Mouse (Mus musculus): ENCODE measurements around the gene Abat. TPM values are rescaled to one million over a fixed set of nuclear protein-coding genes. Genes with fewer than 3 reads are reported as not detected.

Abat gene
- total RNA-seq, 1 experiment from 2014 or later = 61.8 TPM

DNA sequence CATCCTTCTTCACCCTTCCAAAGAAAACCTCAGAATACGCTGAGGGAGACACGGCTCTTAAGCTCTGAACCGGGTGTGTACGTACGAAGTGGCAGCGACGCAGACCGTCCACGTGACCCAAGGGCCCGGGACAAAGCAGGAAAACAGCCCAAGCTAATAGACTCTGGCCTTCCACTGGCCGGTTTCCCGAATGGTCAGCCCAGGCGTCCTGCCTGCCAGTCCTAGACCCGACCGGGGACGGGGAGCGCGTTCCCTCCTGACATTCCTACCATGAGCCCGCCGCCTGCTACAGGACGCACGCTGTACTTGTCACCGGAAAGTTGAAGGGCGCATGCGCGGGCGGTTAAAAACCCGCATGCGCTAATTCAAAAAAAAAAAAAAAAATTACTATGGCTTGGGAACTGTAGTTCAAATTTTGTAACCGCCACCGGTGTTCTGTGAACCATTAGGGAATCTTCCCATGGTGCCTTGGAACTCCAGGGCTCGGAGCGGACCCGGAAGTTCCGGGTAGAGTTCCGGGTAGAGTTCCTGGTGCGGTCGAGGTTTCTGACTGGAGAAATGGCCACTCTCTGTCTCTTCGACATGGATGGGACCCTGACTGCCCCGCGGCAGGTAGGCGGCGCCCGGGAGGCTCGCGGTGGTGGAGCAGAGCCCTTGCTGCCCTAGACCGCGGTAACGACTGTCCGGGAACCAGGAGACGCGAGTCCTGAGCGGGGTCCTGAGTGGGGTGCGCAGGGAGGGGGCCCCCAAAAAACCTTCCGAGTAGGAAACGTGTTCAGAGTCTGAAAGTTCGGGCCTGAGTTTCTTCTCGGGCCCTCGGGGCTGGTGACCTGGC is 124.2 kb downstream of the Abat start, which contains the start of the genes Pmm2 and Tmem186:
TSS of gene Pmm2 (plus strand) at position 458 of the 835 bp plus-strand sequence.
TSS of gene Tmem186 (minus strand) at position 496 of the 835 bp plus-strand sequence.
- peak; percentile 79 for DNase-seq

DNA sequence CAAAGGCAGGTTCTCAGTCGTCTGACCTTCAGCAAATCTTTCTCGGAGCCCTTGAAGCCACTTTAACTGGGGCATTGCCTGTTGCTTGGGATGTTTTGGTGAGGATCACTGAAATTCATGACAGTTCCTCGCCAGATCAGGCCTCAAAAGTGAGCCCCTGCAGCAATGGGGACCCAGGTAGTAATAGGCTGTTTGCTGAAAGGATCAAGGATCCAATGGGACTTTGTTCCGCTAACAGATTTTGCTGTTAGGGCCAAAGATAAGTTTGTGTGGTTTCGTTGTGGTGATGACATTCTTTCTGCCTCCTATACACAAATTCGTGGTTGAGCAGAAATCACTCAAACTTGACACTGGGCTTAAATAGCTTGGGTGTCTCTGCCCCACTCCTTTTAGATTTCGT is 124.9 kb downstream of the Abat start:
- DNase-seq = no peak

DNA sequence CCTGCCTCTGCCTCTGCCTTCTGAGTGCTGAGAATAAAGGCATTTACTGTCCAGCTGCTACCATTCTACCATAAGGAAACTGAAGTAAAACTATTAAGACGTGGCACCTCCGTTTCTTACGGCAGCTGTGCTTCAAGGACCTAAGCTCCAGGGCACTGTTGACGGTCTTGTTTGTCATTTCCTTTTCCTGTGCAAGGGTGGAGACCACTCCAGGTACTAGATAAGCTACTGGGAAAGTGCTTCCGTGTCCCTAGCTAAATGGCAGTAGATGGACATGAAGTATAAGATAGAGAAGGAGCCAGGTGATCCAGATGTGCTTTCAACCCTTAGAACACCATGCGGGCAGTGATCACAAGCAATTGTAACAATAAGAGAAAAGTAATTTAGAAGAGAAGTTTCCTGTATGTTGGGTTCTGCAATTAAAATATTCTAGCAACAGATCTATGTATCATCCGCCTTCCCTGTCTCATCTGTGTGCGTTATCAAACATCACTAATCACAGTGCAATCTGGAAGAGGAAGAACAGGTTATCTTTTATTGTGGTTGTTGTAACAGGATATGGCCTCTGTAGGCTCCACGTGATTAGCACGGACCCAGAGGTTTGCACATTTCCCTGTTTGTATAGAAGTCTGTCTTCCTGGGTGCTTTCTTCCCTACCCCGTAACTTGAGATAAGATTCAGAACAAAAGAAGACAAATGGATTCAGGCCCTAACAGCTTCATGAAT is 126.4 kb downstream of the Abat start:
- DNase-seq = no peak

DNA sequence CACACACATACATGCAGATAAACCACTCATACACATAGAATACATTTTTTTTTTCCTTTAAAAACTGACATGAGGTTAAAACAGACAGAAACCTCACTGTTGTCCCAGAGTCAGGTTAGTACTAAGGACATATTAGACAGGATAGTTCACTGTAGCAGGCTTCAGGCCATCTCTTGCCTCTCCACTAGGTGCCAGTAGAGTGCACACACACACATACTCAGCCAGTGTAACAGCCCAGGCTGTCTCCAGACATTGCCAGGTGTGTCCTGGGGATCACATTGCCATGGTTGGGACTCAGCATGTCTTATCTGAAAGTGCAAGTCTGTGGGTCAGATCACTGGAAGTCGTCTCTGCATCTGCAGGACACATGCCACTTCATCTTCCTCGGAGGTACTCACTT is 130.6 kb downstream of the Abat start:
- no peak for DNase-seq

DNA sequence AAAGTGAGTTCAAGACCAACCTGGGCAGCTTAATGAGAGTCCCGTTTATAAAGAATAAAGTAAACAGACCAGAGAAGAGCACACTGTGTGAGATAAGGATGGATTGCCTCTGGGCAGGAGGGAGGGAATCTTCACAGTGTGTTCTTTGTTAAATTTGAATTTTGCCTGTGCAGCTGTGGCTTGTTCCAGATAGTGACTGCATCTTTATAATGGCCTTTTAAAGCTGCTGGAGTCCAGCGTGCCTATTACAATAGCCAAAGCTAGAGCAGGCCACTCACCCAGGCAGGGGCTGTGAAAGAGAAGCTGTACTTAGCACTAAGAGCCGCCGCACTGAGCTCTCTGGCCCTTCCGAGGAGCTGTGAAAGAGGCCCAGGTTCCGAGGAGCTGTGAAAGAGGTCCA is 132.3 kb downstream of the Abat start:
- no peak for DNase-seq

DNA sequence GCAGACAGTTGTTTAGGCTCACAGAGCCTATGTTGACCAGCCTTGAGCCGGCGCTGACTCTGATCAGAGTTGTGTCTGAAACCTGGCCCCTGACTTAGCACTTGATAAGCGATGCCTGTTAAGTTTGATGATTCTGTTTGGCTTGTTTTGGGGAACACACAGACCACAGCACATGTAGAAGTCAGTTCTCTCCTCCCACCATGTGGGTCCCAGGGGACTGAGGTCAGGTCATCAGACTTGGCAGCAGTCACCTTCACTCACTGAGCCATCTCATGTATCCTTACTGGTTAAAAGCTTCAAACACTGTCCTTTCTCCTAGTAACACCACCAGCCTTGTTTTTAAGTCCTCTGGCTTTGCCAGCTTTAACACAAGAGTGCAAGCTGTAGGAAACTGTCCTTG is 136.8 kb downstream of the Abat start:
- DNase-seq = no peak

DNA sequence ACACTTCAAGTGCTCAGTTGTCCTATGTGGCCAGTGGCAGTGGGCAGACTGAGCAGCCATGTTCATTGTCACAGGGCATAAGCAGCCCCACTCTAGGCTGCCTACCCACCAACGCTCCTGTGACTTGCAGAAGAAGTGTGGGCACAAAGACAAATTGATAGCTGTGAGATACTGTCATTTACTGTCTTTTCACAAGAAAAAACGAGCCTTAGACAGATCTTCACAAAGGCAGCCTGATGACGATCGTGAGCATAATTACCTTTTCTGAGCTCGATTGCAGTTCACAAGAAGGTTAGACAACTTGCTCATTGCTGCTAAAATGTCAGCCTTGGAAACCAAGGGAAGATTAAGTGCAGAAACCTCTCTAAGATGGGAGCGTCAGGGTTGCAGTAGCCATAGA is 141.9 kb downstream of the Abat start:
- DNase-seq = no peak

DNA sequence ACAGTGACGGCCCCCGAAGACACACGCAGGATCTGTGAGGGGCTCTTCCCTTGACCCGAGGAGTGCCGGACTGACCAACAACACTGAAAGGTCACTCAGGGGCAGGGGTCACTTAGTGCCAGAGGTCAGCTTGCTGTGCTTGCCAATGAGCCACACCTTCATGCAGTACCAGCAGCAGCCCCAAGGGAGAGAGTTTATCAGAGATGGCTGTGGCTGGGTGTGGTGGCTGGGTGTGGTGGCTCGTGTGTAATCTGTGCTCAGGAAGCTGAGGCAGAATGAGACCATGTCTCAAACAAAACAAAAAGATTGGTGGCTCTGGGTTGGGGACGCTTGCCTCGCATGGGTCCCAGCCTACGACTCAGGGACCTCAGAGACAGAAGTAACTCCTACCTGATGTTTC is 142.4 kb downstream of the Abat start:
- DNase-seq = no peak

DNA sequence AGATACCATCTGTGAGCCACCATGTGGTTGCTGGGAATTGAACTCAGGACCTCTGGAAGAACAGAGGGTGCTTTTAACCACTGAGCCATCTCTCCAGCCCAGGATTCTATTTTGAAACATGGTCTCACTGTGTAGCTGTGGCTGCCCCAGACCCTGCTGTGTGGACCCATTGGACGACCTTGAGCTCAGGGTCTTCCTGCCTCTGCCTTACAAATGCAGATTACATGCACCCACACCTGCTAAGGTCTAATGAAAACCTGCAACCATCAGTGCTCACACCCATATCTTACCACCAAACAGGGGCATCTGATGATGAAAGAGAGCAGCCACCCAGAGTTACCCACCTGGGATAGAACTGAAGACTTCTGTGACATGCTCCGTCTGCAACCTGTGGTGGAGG is 143.0 kb downstream of the Abat start:
- no peak for DNase-seq

DNA sequence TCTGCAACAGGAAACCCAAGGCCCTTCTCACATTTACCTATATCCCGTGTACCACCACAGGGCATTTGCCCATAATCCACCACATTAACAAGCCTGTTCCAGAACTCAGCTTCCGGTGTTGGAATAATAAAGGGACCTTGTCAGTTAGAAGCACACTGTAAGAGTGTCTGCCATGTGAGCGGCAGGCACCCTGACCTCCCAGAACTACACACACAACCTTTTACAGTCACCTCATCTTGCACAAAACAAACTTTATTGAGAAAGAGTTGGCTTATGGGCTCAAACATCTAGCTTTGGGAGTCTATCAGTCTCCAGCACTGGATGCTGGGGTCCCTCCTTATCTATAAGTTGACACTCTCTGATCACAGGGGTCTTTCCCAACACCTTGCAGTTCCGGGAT is 145.1 kb downstream of the Abat start:
- no peak for DNase-seq

DNA sequence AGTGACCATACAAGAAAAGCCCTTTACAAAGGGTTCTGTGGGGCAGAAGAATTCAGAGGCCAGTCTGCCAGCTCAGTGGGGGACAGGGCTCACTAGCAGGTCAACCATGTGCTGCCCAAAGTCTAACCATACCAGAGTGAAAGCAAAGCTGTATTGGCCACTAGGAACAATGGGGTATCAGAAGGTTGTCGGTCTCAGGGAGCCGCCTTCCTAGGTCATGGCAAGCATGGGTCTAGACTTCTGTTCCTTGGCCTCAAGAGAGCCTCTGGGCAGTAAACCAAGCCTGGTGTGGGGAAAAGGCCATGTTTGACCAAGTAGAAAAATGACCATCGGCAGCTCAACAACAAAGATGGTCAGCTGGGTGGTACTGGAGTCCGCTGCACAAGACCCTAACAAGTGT is 145.5 kb downstream of the Abat start:
- DNase-seq = peak; percentile 57

DNA sequence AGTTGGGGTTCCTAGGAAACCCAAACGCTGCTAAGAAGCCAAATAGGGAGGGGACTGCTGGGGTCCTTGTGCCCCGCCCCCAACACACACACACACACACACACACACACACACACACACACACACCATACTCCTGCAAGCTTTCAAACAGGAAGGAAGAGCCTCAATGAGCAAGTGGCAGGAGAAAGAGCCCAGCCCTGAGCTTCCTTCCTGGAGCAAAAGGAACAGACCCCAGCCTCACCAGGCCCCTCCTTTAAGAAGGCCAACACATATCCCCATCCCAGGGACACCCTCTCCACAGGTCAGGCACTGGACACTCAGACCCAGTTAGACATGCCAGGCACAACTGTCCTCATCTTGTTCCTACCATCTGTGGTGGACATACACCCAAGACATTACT is 149.8 kb downstream of the Abat start:
- DNase-seq = no peak

DNA sequence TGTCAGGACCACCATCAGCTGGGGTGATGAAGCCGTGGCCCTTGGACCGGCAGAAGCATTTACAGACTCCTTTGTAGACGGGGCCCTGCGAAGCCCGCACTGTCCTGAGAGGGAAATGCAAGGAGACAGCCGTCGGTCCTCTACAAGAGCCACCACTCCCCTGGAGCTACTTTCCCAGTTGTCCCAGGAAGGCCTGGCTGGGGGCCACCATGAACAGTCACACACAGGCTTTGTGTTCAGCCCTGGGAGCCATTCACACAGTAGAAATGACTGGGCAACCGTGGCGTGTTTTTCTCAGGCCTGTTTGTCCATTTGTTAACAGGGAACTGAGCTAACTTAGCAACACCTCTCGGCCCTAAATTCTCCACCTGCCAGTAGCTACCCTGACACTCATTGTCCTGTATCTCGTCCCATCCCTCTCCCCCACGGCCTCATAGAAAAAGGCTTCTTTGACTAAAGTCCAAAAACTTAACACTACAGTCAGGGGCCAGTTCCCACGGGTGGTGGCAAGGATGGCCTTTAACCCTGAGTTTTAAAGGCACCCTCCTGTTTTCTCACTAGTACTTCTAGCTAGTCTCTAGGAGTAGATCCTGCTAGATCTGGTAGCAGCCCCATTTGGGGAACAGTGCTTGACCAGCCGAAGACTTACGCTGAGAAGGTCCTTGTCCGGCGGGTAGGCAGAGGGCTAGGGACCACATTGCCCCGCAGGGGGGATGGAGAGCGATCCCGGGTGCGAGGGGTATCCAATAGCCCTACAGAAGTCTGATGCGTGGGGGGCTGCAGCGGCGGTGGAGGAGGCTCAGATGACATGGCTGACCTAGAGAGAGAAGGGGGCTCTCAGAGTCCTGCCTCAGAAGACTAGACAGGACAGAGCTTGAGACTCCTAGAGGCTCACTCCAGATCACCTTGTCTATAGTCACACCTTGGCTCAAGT is 150.6 kb downstream of the Abat start:
- no peak for DNase-seq

DNA sequence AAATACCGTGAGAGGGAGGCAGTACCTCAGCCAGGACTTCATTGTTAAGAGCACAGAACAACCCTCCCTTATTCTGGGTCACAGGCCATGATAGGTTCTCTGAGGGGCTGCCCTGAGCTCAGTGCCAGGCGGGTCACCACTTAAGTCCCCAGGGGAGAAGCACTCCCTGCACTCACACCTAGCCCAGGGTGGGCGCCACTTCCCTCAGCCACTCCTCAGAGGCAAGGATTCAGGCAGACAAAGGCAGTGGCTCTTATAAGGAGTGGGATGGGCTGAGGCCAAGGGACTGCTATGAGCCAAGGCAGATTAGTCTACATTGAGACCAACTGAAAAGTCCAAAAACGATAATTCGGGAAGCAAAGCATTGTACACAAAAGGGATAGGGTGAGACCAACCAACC is 152.1 kb downstream of the Abat start:
- no peak for DNase-seq

DNA sequence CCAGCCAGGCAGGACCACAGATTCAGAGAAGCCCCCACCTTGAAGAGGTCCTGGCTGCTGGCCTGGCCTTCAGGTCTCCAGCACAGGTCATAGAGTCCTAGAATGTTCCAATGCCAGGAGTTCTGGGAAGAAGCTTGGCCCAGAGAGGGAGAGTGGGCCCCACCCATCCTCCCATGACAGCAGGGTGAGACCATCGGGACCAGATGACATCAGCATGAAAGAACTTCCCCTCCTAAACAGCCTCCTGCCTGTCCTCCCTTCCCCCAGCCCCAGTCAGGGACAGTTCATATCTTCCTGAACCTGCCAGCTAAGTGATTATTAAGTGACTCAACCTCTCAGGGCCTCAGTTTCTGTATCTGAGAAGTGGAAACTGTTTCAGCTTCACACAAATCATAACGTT is 153.2 kb downstream of the Abat start:
- peak; percentile 47 for DNase-seq

DNA sequence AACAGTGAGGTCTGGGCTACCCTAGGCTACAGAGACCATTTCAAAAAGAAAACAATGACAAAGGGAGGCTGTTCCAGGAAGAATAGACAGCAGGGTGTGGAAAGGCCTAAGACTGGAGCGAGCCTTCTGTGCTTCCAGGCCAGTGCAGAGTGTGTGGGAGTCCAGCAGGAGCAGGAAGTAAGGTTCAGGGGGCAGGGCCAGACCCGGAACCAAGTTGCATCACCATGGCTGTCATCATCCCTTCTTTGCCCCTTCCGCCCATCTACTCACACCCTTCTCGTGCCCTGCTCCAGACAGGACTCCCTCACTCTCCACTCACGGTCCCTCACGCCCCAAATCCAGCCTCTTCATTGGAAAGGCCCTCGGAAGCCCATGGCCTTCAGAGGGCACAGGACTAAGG is 154.0 kb downstream of the Abat start:
- no peak for DNase-seq

DNA sequence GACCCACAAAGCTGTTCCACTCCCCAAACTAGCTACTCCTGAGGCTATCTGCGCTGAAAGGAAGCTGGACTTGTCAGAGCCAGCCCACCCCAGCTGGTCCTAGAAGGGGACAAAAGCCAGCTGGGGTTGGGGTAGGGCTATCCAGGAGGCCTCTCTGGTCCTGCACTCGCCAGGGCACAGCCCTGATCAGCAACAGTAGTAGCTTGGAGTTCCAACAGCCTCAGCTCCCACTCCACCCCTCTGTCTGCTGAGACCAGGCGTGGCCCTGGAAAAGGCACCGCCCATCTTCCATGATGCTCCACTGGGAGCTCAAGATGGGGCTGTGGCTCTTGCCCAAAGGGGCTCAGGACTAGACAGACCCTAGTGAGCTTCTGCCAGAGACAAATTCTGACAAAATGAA is 154.6 kb downstream of the Abat start:
- DNase-seq = no peak

DNA sequence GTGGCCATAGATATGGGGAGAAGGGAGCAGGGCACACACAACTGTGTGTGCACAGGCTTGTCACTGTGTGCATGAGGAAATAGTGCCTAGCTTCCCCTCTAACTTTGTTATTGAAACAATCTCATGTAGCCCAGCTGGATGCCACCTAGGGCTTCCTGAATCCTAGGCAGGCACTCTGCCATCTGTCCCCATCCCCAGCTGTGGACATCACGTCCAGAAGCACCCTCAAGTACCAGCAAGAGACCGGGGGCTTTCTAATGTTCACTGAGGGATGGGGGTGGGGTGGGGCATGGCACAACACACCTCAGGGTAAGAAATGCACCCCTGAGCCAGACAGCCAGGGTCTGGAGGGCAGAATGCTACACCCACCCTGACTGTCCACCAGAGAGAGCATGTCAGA is 155.2 kb downstream of the Abat start:
- no peak for DNase-seq

DNA sequence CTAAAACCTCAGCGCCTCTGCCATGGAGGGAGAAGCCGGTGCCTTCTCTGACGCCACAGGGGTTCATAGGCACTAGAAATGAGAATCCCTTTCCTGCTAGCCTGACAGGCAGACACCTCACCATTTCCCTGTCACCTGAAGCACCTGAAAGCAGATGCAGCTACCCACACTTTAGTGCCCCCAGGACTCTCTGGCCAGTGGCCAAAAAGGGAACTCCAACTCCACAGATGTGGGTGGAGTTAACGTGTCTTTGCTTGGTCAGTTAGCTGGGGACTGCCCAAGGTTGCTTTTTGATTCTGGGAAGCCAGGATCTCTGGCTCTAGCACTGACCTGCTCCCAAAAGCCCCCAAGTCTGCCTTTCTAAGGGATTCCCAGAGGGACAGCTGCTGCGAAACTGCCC is 156.2 kb downstream of the Abat start:
- no peak for DNase-seq

DNA sequence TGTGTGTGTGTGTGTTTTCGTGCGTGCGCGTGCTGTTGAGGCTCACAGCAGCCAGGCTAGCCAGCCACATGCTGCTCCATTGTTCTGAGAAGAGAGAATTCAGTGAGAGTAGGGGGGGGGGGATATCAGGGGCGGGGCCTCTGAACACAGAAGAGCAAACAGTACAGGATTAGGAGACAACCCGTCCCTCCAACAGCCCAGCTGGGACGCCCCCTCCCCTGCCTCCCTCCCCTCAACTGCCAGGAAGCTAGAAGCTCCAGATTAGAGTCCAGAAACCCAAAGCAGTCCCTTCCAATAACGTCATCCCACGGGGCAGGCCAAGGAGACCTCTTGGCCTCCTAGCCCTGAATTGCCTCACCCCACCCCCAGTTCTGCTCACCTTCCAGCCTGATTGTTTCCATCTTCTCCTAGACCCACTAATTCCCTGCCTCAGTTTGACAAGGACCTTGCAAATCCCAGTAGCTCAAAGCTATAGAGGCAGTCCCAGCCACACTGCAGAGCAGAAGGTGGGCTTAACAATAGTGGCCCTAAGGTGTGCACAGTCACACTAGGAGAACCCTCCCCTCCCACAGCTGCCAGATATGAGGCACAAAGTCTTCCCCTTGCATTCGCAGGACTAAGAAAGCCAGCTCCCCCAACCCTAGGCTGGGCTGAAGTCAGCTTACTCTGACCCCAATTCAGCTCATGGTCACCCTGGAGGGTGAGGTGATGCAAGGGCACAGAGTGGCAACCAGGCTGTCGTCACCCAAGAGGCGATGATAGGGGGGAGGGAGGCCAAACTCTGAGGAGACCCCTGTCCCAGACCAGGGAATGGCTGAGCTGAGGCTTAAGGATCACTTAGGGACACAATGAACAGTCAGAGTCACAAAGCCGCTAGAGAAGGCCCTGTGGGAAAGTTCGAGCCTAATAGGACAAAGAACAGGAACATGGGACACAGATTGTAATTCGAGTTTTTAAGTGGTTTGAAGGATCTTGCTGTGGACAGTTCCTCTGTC is 157.1 kb downstream of the Abat start:
- DNase-seq = no peak

All from adrenal gland, postnatal 25 days (tissue).